Mouse (Mus musculus) fat pad, adult 2 months (tissue): ENCODE data around the gene Hspa12b.
"Not testable (repeated sequence)": the region's sequence is repeated elsewhere in the genome, so short reads cannot be mapped to it uniquely, and the experiment has no call there.

Experiments used
- DNase-seq: peaks from one replicate; pipeline ENCODE4 v3.0.0-alpha.2; 2011; ENCODE audit warnings: low read depth, low spot score; ENCODE audit errors: extremely low read depth

Hspa12b gene

GRCm38 (mm10) chr2:131127161-131127730 is at the start of gene Hspa12b:
Hspa12b (plus strand) TSS chr2:131127280.
- DNase-seq: no peak

- DNase-seq: no peak
Measured at GRCm38 (mm10) chr2:131080507-131080906, 46.6 kb upstream of the Hspa12b start.

- DNase-seq: no peak
Measured at GRCm38 (mm10) chr2:131084206-131084605, 42.9 kb upstream of the Hspa12b start.

- DNase-seq: no peak
Measured at GRCm38 (mm10) chr2:131086667-131087390, 40.3 kb upstream of the Hspa12b start, which contains the start of gene Siglec1. Siglec1 (minus strand) TSS chr2:131086765.

- DNase-seq: no peak
Measured at GRCm38 (mm10) chr2:131088581-131088980, 38.5 kb upstream of the Hspa12b start.

GRCm38 (mm10) chr2:131089634-131090033 is 37.4 kb upstream of the Hspa12b start:
- DNase-seq: no peak

GRCm38 (mm10) chr2:131090852-131091251 is 36.2 kb upstream of the Hspa12b start:
- DNase-seq: no peak

- DNase-seq: no peak
Measured at GRCm38 (mm10) chr2:131093577-131093976, 33.5 kb upstream of the Hspa12b start.

- no peak for DNase-seq
Measured at GRCm38 (mm10) chr2:131094823-131095222, 32.3 kb upstream of the Hspa12b start.

GRCm38 (mm10) chr2:131096101-131096795 is 30.8 kb upstream of the Hspa12b start:
- no peak for DNase-seq

- no peak for DNase-seq
Measured at GRCm38 (mm10) chr2:131097087-131097486, 30.0 kb upstream of the Hspa12b start.

- no peak for DNase-seq
Measured at GRCm38 (mm10) chr2:131101530-131101929, 25.6 kb upstream of the Hspa12b start.

GRCm38 (mm10) chr2:131104021-131104420 is 23.1 kb upstream of the Hspa12b start:
- no peak for DNase-seq

- not testable (repeated sequence) for DNase-seq
Measured at GRCm38 (mm10) chr2:131105061-131105460, 22.0 kb upstream of the Hspa12b start.

- DNase-seq: no peak
Measured at GRCm38 (mm10) chr2:131105989-131106388, 21.1 kb upstream of the Hspa12b start.

- no peak for DNase-seq
Measured at GRCm38 (mm10) chr2:131118968-131119574, 8.0 kb upstream of the Hspa12b start.

- DNase-seq: no peak
Measured at GRCm38 (mm10) chr2:131124166-131124565, 2.9 kb upstream of the Hspa12b start.

GRCm38 (mm10) chr2:131125157-131125963 is 1.7 kb upstream of the Hspa12b start:
- no peak for DNase-seq

- no peak for DNase-seq
Measured at GRCm38 (mm10) chr2:131125964-131126815, 890 bp upstream of the Hspa12b start.

- no peak for DNase-seq
Measured at GRCm38 (mm10) chr2:131128211-131128610, 1.1 kb downstream of the Hspa12b start.
